Mouse (Mus musculus): ENCODE data around the gene Chat.

GRCm38 (mm10) chr14:32496115-32496850, 30.5 kb upstream of the Chat start:
- TF ChIP-seq CTCF (IDR thresholded peaks at IDR 0.05; ENCODE audit: control insufficient read depth, insufficient read depth, insufficient replicate concordance, low read depth, low read length) (no peak), POLR2A (IDR thresholded peaks at IDR 0.05; ENCODE audit: control insufficient read depth, low read depth, low read length) (no peak)

Measured in testis, adult 2 months (tissue).